Mouse (Mus musculus) olfactory bulb, adult 2 months (tissue): ENCODE measurements around the gene Serpina11.

Experiments used
- CTCF ChIP-seq: fragments of 200-500 bp; IDR thresholded peaks from 2 replicates; pipeline ENCODE4 v1.5.1; 2012; ENCODE audit warnings: low read depth, mild to moderate bottlenecking, low read length, moderate library complexity; ENCODE audit not compliant: insufficient read depth
- POLR2A ChIP-seq: fragments of 200-500 bp; IDR thresholded peaks from 2 replicates; pipeline ENCODE4 v1.6.1; 2012; ENCODE audit warnings: mild to moderate bottlenecking, low read depth, low read length, moderate library complexity; ENCODE audit not compliant: insufficient read depth

DNA sequence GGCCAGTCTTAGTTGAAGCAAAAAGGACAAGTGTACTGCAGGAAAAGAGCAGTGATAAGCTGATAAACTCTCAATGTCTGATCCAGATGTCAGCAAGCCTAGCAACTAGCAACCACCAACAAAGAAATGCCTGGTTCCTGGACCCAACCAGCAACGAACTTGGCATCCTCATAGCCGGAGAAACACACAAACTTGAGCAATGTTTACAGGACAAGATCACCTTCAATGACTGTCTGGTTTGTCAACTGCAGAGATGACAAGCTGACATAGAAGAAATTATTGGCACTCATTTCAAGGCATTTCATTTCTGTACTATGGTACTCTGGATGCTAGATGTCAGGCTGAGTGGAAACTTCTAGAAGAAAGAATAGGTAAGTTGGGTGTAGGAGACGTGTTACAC lies 23.0 kb downstream of the Serpina11 start:
- TF ChIP-seq CTCF (no peak), POLR2A (no peak)
